Mouse (Mus musculus) c-Kit-positive CD71-positive TER-119-positive erythroid progenitor cells, embryonic 14.5 days (primary cell): ENCODE data around the gene Cln6.
A peak's percentile ranks its signal among the peaks of the same experiment; 100 is the strongest.
"Not testable (repeated sequence)": the region's sequence is repeated elsewhere in the genome, so short reads cannot be mapped to it uniquely, and the experiment has no call there.

Source experiments
- DNase-seq: peaks from one replicate; pipeline ENCODE4 v3.0.0-alpha.2; 2013; ENCODE audit warnings: low spot score

Cln6 gene

GRCm38 (mm10) chr9:62829877-62830276 lies 8.7 kb upstream of the Cln6 start:
- DNase-seq: no peak

- no peak for DNase-seq
These were observed 3.7 kb upstream of the Cln6 start for GRCm38 (mm10) chr9:62834906-62835305.

GRCm38 (mm10) chr9:62835705-62836446 lies 2.7 kb upstream of the Cln6 start:
- DNase-seq: no peak

GRCm38 (mm10) chr9:62837611-62838010 lies 974 bp upstream of the Cln6 start:
- no peak for DNase-seq

GRCm38 (mm10) chr9:62838146-62838505 lies 459 bp upstream of the Cln6 start:
- no peak for DNase-seq

- peak; percentile 29 for DNase-seq
These were observed 686 bp downstream of the Cln6 start for GRCm38 (mm10) chr9:62839172-62839770.

- DNase-seq: no peak
These were observed 4.9 kb downstream of the Cln6 start for GRCm38 (mm10) chr9:62843356-62844024.

GRCm38 (mm10) chr9:62844461-62844860 lies 5.9 kb downstream of the Cln6 start:
- DNase-seq: no peak

GRCm38 (mm10) chr9:62847694-62848093 lies 9.1 kb downstream of the Cln6 start:
- peak; percentile 90 for DNase-seq

- DNase-seq: no peak
These were observed 10.1 kb downstream of the Cln6 start for GRCm38 (mm10) chr9:62848641-62849040.

- no peak for DNase-seq
These were observed 13.0 kb downstream of the Cln6 start for GRCm38 (mm10) chr9:62851571-62851970.

GRCm38 (mm10) chr9:62854483-62854882 lies 15.9 kb downstream of the Cln6 start:
- no peak for DNase-seq

- no peak for DNase-seq
These were observed 18.6 kb downstream of the Cln6 start for GRCm38 (mm10) chr9:62857216-62857615.

GRCm38 (mm10) chr9:62857719-62858261 lies 19.2 kb downstream of the Cln6 start, which contains the start of gene Calml4:
Gene Calml4, plus strand, starts transcription at chr9:62858080.
- no peak for DNase-seq

- no peak for DNase-seq
These were observed 19.9 kb downstream of the Cln6 start for GRCm38 (mm10) chr9:62858266-62859019.

GRCm38 (mm10) chr9:62860102-62860501 lies 21.5 kb downstream of the Cln6 start:
- DNase-seq: not testable (repeated sequence)

GRCm38 (mm10) chr9:62860866-62861265 lies 22.3 kb downstream of the Cln6 start:
- no peak for DNase-seq

GRCm38 (mm10) chr9:62869236-62869635 lies 30.7 kb downstream of the Cln6 start:
- DNase-seq: not testable (repeated sequence)

- DNase-seq: no peak
These were observed 32.1 kb downstream of the Cln6 start for GRCm38 (mm10) chr9:62870728-62871127.

GRCm38 (mm10) chr9:62876966-62877616 lies 38.5 kb downstream of the Cln6 start:
- no peak for DNase-seq

GRCm38 (mm10) chr9:62877825-62878224 lies 39.2 kb downstream of the Cln6 start:
- DNase-seq: no peak

- no peak for DNase-seq
These were observed 43.3 kb downstream of the Cln6 start for GRCm38 (mm10) chr9:62881871-62882270.
